Mouse (Mus musculus) urinary bladder, postnatal 4 days (tissue): ENCODE measurements around the gene Itpr2.

Experiments used
- DNase-seq, 2 experiments: peaks; one replicate each; pipeline ENCODE4 v3.0.0; 2021 to 2022; ENCODE audit warnings: low spot score in 2 of 2

The Itpr2 gene

DNA sequence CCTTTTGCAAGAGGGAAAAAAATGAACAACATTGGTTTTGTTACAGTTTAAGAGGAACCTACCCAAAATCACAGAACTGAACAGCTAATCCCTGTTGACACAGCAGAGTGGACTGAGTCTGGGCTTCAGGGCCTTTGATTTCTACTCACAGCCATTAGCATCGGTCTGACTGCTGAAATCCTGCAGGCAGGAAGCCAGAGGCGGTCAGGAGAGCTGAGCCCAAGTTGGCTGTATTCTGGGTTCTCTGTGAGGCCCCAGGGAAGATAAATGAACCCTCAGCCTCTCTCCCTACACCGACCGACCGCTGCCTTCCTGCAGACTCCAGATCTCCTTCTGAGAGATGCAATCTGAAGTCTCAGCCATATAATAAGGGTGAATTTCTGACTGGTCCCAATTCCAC, 231.9 kb downstream of the Itpr2 start:
- peak in 1 of 2 experiments; percentile 52 for DNase-seq

DNA sequence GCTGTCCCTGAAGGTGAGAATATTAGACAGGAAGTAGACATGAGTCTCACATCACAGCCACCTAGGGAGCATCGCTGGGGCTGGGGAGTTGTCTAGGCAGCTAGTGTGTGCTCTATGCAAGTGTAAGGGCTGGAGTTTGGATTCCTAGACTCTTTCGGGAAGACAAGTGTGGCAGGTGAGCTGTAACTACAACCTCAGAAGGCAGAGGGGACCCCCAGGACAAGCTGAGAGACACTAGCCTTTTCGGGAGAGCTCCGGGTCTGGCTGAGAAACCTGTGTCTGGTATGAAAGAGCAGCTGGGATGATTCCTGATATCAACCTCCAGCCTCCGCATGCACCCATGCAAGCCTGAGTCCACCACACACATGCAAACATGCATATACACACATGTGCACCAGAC, 232.7 kb downstream of the Itpr2 start:
- DNase-seq = no peak

DNA sequence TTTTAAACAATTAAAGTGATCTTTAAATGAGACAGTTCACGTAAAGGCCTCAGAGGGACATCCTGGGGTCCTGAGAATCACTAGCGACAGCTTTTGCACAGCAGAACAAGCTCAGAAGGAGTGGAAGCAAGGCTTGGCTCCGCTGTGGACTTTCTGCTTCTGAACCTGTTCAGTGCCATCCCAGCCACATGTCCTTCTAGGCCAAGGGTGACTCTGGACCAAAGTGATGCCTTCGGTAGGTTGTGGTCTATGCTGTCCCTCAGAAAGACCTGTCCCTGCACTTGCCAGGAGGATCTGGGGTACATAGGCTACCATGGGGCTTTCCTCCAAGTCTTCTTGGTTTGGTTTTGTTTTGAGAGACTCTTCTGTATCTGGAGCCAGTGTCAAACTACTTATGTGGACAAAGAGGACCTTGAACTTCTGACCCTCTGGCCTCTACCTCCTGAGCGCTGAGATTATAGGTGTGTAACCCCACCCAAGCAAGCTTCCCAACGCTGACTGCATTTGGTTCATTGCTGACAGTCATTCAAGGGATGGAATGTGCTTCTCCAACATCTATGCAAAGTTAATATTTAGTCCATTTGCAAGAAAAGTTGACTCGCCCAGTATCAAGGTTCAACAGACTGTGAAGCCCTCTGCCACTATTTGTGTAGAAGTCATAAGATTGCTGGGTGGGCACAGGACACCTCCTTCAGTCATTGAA, 241.2 kb downstream of the Itpr2 start:
- DNase-seq = no peak

DNA sequence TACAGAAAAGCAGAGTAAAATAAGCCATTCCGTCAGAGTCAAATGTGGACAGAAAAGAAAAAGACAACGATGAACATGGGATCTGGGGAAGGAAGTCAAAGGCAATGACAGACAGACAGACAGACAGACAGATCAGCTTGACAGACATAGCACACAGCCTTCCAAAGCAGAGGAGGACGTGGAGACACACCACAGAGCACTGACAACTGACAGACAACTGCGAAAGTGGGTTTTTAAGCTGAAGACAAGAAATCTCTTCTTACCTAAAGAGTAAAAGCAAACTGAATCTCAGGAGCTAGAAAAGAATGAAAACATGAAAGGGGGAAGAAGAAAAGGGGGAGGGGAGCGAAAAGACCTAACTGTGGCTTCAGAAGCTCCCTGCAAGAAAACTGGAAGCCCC, 243.3 kb downstream of the Itpr2 start:
- DNase-seq = no peak

DNA sequence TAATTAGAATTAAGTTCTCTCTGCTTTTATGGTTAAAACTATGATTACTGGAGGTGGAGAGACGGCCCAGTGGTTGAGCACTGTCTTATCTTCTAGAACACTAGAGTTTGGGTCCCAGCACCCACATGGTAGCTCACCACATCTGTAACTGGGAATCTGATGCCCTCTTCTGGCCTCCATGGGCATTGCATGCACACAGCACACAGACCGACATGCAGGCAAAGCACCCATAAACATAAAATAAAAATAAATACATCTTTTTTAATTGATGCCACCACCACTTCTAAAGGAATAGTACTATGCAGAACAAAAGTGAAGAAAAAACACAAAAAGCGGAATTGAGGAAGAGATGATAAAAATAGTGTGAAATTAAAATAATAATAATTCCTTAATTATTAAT, 243.8 kb downstream of the Itpr2 start:
- no peak for DNase-seq

DNA sequence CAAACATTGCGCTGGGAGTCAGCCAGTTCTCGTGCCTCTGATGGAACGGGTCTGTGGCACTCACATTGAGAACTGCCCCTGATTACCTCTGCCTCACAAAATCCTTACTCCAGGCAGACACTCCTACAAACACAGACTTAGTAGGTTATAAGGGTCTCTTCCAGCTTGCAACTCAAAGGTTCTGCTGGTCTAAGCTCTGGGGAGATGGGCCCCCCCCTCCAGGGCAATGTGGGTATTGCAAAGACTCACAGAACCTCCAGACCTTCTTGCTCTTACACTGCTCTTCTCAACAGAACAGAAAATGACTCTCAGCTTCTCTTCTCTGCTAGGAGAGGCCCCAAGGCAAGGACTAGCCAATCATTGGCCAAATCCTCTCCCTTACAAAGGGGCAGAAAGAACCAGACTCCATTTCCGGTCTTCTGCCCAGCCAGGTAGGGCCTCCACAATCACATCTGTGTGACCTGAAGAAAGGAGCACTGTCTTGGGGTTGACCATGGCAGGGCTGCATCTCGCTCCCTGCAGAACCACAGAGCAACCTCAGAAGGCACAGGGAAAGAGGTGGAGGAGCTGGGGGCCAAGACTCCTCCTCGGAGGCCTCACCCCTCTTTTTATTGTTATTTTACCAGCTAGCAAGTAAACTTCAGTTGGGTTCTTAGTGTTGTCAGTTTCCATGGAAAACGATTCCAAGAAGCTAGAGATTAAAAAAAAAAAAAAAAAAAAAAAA, 244.9 kb downstream of the Itpr2 start:
- DNase-seq = no peak

DNA sequence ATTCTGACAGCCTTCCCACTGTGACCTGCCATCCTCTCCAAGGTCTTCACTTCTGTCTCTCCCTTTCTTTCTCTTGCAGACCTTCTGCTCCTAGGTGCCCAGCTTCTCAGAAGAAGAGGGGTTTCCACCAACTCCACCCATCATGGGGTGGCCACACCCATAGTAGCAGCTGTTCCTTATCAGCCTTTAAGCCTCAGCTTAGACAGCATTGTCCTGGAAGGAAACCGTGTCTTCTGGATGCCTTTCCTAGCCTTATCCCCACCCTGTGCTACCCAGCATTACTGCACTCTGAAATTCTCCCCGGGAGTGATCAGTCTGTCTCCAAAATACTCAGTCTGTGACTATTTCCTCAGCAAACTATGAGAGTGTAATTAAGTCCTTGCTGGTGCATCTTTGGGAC, 245.6 kb downstream of the Itpr2 start:
- DNase-seq = no peak

DNA sequence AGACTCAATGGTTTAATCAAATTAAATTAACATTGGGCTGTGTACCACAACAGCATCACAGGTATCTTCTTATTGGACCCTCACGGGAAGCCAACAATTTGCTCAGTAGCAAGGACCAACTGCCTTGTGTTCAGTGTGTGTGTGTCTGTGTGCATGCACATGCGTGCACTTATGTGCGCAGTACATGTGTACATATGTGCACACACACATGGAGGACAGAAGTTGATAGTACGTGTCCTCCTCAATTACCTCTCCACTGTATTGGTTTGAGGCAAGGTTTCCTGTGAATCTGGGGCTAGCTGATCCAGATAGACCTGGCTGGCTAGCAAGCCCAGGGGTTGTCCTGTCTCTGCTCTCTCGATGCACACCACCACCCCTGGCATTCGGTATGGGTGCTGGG, 246.4 kb downstream of the Itpr2 start:
- no peak for DNase-seq

DNA sequence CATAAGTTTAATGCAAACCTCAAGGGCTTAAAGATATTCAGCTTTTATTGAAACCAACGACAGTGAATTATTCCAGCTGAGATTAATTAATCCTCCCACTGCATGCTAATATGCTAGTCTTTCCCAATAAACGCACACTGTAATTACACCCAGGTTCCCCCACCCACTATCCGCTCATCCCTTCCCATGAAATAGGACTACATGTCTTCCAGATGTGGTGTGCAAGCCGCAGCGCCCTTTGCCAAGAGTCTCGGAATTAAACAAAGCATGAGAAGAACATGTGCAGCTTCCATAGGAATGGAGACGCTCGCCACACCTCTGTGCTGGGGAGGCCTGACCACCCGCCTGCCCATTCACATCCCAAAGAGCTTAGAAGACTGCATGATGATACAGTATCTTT, 247.1 kb downstream of the Itpr2 start:
- no peak for DNase-seq

DNA sequence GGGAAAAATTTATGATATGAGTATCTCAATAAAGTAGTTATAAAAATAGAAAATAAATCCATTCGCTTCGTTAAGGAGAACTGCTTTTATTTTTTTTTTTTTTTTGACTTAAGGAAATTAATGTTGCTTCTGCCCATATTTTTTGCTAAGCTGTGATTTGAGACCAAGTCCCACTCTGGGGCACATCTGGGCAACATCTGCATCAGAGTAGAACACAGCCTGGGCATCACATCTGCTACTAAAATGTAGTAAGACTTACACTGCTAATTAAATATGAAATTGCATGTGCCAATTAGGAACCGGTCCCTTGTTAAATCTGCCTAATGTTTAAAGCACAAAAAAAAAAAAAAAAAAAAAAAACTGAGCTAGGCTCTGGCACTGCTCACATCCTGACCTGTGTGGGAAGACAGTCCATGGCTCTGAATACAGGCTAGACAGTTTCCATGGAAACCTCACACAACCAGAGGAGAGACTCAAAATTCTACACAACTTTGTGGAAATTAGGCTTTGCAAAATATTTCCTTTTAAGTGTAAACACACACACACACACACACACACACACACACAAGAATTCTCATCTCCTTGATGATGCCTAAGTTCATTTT, 247.7 kb downstream of the Itpr2 start:
- no peak for DNase-seq

DNA sequence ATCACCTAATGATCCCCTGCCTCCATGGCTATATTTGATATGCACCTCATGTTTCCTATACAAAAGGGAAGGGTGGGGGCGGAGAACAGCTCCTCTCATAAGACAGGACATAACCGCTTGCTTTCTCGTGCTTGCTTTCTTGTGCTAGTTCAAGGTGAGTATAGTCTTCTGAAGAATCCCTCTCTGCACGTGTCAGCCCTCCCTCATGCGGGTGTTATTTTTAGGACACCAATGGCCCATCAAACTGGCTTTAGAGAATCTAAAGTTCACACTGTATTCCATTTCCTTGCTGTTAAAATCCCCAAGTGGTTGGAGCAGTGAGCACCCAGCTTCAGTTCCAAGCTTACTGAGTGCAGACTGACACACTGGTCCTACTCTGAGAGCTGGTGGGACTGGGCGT, 252.9 kb downstream of the Itpr2 start:
- DNase-seq = no peak

DNA sequence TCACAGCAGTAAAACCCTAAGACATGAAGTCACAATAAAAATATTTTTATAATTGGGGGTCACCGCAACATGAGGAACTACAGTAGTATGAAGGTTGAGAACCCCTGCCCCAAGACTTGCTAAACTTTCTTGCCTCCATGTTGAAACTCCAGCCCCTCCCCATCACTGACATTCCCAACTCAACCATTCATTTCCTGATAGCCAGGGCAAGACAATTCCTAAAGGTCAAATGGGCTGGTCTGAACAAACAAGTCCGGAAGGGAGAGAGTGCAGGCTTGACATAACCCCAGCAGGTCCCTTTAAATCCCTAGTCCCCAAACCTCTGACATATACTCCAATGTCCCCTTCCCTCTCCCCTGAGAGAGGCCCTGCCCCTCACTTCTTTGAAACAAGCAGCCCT, 253.7 kb downstream of the Itpr2 start:
- no peak for DNase-seq

DNA sequence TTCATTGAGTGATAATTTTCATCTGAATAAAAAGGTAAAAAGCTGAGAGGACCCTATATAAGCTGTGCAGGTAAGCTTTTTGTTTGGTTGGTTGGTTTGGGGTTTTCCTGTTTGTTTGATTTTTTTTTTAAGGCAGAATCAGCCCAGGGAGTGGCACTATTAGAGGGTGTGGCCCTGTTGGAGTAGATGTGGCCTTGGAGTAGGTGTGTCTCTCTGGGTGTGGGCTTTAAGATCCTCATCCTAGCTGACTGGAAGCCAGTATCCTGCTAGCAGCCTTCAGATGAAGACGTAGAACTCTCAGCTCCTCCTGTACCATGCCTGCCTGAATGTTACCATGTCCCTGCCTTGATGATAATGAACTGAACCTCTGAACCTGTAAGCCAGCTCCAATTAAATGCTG, 254.1 kb downstream of the Itpr2 start:
- no peak for DNase-seq

DNA sequence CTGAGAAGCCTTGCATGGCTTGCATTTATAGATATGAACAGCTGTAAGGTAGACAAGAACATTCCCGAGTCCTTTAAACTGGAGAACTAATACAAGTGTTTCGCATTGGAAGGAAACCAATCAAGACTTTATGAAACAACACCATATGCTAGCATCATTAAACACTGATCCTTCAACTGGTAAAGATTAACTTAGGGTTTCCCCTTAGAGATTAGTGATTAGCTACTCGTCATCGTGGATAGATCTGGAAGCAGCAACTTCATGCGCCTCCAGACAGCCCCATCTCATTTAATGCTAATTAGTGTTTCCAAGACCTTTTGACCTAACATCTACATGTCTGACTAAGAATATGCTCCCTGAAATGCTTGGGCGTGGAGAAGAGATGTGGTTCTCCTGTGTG, 255.7 kb downstream of the Itpr2 start:
- no peak for DNase-seq

DNA sequence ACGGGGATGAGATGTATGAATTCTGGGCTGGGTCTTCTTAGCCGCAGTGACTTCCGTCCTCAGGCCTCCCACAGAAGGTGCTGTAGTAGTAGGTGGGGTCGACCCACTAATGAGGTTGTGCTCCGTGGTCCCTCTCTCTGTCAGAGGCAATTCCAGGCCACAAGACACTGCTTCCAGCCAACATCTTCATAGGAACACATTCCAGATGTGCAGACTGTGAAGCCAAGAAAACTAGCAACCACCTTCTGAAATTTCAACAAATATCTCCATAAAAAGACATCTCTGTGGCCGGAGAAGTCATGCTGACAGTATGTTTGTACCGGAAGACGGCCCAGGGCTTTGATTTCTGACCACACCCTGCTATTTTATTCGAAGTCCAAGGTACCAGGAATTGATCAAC, 256.1 kb downstream of the Itpr2 start:
- no peak for DNase-seq

DNA sequence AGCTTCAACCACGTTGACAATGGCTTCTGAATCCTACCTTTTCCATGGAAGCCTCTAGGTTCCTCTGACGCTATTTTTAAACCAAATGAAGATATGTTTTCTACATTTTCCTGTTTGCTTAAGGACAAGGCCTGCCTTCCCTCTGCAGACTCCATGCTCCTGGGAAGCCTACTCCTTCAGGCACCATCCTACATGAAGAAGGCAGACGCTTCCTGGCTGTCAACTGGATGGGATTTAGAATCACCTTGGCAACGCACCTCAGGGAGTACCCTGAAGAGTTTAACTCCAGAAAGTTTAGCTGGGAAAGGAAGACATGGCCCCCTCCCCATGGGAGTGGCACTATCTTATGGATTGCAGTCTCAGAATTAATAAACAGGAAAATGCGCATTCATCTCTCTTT, 259.0 kb downstream of the Itpr2 start:
- no peak for DNase-seq

DNA sequence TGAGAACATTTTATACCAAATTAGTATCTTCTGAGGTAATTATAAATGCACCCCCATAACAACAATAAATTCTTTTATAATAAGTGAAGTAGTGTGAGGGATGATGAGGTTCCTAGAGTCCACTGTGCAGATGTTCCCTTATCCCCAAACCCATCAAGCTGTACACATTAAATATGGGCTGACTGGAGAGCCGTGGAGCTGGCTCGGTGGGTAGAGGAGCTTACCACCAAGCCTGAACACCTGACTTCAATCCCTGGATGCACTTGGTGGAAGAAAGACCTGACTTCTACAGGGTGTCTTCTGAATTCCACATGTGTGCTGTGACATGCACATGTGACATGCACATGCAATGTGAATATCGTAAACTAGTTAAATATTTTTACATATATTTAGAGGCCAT, 260.7 kb downstream of the Itpr2 start:
- no peak for DNase-seq

DNA sequence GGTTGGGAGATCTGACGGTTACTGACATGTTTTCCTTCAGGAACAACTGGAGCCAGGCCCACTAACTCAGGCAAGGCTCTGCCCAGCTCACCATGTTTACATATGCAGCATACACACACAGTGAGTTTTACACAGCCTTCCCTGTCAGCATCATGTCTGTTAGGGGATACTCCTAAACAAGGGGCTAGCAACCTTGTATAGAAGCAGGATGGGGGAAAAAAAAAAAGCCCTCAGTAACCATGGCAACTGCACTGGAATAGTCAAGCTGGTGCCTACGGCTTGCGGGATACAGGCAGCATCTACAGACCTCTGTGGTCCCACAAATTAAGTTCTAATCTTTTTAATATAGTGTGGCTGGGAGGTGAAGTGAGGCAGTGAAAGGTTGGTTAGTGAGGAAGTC, 266.9 kb downstream of the Itpr2 start:
- no peak for DNase-seq

DNA sequence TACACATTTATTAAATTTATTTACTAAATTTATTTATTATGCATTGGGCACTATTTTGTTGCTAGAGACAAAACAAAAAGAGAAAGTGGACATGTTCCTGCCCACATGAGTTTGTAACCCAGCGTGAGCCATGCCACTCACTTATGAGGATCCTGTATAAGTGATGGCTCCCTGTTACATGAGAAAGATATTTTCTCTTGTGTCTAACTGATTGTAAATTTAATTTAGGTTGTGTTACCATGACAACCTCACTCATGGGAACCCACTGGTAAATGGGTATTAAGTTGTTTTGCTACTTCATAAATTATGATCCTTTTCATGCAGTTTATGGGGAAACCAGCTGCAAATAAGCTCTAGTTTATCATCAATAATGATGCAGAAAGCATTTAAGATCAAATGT, 267.6 kb downstream of the Itpr2 start:
- no peak for DNase-seq

DNA sequence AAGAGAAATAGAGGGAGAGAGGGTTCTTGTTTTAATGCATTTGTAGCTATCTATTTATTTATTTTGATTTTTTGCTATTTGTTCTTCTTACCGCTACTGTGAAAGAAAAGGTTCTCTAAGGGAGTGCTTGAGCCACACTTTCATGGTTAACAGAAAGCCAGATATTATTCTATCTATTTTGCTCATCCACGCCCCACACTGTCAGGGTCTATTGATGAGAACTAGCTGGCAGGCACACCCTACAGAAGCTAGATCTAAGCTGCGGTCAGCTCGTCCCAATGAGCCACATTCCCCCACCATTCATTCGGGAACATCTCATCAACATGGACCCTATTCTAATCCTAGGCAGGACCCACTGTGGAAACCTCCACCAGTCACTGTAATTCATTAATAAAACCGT, 271.1 kb downstream of the Itpr2 start:
- DNase-seq = no peak

DNA sequence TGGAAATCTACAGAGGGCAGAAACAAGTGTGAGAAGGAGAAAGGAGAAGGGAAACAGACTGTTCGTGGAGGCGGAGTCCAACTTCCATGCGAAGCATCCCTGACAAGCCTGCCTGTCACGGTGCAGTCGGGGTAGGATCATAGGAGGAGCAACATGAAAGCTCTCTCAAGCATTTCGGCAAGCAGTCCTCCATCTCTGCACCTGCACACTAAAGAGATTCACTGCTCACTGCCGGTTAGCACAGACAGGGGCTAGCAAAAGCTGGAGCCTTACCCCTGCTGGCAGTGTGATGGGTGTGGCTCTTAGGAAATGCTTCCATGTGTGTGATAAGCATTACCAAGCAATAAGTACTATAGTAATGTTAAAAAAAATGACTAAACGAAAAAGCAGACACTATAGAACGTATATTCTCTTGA, 271.6 kb downstream of the Itpr2 start:
- DNase-seq = no peak

DNA sequence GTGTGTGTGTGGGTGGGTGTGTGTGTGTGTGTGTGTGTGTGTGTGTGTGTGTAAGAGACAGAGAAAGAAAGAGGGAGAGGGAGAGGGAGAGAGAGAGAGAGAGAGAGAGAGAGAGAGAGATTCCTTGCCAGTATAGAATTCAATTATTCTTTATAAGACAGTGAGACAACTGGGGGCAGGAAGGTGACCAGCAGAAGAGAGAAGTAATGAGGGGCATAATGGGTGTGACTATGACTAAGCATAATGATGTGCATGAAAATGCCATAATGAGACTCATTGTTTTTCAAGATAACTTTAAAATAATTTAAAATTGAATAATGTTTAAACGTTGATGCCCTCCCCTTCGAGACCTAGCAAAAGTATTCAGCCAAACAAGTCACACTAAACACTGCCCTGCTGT, 272.1 kb downstream of the Itpr2 start:
- DNase-seq = no peak

DNA sequence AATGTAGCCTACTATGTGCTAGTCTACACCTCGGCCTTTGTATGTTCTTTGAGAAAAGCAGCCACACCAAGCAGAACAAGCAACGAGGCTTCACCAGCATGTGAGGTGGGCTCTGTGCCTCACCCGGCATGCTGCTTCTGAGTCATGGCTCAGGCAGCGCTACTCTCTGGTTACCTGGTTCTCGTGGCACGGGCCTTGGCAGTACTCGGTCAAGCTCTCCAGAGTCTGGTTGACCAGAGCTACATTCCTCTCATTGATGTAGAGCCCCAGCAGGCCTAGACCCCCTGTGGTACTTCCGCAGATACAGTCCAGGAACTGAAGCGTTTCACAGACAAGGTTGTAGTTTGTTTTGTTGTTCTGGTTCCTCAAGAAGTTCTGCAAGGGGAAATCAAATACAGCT, 272.5 kb downstream of the Itpr2 start:
- DNase-seq = no peak
